Mouse (Mus musculus) ovary, postnatal 14 days (tissue): Measurements from ENCODE around the gene Camk2n2.
"Not testable (repeated sequence)": the region's sequence is repeated elsewhere in the genome, so short reads cannot be mapped to it uniquely, and the experiment has no call there.

Experiments used
- DNase-seq: peaks from one replicate; pipeline ENCODE4 v3.0.0; 2022; ENCODE audit warnings: low spot score

The Camk2n2 gene

GRCm38 (mm10) chr16:20621191-20621990 lies at the start of gene Camk2n2:
Gene Camk2n2, minus strand, starts transcription at chr16:20621287.
- DNase-seq = peak; percentile 16

- DNase-seq = no peak
Observed at GRCm38 (mm10) chr16:20670291-20670690, 49.2 kb upstream of the Camk2n2 start.

- not testable (repeated sequence) for DNase-seq
Observed at GRCm38 (mm10) chr16:20668013-20668412, 46.9 kb upstream of the Camk2n2 start, which contains the start of gene Eif4g1. Gene Eif4g1, plus strand, starts transcription at chr16:20668313.

GRCm38 (mm10) chr16:20657661-20658060 lies 36.6 kb upstream of the Camk2n2 start:
- DNase-seq = no peak

GRCm38 (mm10) chr16:20653315-20653714 lies 32.2 kb upstream of the Camk2n2 start:
- no peak for DNase-seq

GRCm38 (mm10) chr16:20651947-20652310 lies 30.8 kb upstream of the Camk2n2 start:
- no peak for DNase-seq

- peak; percentile 97 for DNase-seq
Observed at GRCm38 (mm10) chr16:20651076-20651946, 30.2 kb upstream of the Camk2n2 start, which contains the start of gene Psmd2. Gene Psmd2, plus strand, starts transcription at chr16:20651652.

- DNase-seq = no peak
Observed at GRCm38 (mm10) chr16:20643911-20644310, 22.8 kb upstream of the Camk2n2 start.

- DNase-seq = peak; percentile 58
Observed at GRCm38 (mm10) chr16:20642161-20642560, 21.1 kb upstream of the Camk2n2 start.

- DNase-seq = no peak
Observed at GRCm38 (mm10) chr16:20638367-20638766, 17.3 kb upstream of the Camk2n2 start.

- DNase-seq = no peak
Observed at GRCm38 (mm10) chr16:20637410-20637809, 16.3 kb upstream of the Camk2n2 start.

- no peak for DNase-seq
Observed at GRCm38 (mm10) chr16:20629731-20630634, 8.9 kb upstream of the Camk2n2 start, which contains the start of gene Ece2. Gene Ece2, plus strand, starts transcription at chr16:20629828.

GRCm38 (mm10) chr16:20628871-20629391 lies 7.8 kb upstream of the Camk2n2 start:
- DNase-seq = no peak

GRCm38 (mm10) chr16:20623211-20623610 lies 2.1 kb upstream of the Camk2n2 start:
- DNase-seq = no peak

GRCm38 (mm10) chr16:20621991-20622685 lies 1.1 kb upstream of the Camk2n2 start:
- peak; percentile 15 for DNase-seq

- no peak for DNase-seq
Observed at GRCm38 (mm10) chr16:20620751-20621190, 316 bp downstream of the Camk2n2 start.

GRCm38 (mm10) chr16:20620399-20620735 lies 720 bp downstream of the Camk2n2 start:
- DNase-seq = no peak

- DNase-seq = peak; percentile 21
Observed at GRCm38 (mm10) chr16:20619541-20620398, 1.3 kb downstream of the Camk2n2 start.

- DNase-seq = peak; percentile 71
Observed at GRCm38 (mm10) chr16:20611357-20612227, 9.5 kb downstream of the Camk2n2 start, which contains the start of the genes Eef1akmt4, Gm49333 and Alg3. Gene Eef1akmt4, plus strand, starts transcription at chr16:20611593. Gene Gm49333, plus strand, starts transcription at chr16:20611610. Gene Alg3, minus strand, starts transcription at chr16:20611735.
